Mouse (Mus musculus): ENCODE measurements at regions not wholly inside any gene's neighbourhood (a gene's known extent, or its start where the extent isn't known, plus 50 kb on each side); places are given as distances from the start of the nearest gene placed in this dataset.
"Not testable (repeated sequence)": the region's sequence is repeated elsewhere in the genome, so short reads cannot be mapped to it uniquely, and the experiment has no call there.

DNA sequence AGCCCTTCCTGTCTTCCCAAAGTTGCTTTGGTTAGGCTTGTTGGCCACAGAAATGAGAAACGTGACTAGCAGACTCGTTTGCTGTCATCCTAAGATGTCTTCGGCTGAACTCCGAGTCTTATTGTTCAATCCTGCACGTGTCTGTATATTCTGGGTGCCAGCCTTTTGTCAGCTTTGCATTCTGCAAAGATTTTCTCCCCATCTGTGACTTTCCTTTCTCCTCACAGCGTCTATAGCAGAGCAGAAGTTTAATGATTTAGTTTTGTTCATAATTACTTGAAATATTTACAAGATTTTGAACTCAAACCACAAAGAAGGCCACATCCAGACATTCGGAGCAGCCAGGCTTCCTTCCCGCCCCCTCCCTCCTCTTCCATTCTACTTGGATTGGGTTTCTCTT lies 152.5 kb downstream of the Kif26a start:
- DNase-seq (ENCODE audit: low spot score in 2 of 2): no peak

DNA sequence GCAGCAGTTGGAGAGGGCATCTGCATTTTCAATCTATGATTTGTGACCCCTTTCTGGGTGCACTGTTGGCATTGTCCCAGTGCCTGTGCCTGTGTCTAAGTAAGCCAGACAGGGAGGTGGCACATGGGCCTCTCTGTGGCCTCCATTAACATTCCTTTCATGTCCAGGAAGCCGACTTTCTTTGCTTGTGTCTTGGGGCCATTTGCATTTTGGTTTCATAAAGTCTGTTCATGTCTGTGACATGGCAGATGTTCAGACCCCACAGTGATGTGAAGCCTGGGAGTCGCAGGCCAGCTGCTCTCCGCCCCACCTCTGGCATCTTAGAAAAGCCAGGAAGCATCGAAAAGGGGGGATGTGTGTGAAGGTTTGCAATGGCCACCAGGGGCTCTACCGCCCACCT lies 153.1 kb downstream of the Kif26a start:
- no peak for DNase-seq (ENCODE audit: low spot score in 2 of 2)

DNA sequence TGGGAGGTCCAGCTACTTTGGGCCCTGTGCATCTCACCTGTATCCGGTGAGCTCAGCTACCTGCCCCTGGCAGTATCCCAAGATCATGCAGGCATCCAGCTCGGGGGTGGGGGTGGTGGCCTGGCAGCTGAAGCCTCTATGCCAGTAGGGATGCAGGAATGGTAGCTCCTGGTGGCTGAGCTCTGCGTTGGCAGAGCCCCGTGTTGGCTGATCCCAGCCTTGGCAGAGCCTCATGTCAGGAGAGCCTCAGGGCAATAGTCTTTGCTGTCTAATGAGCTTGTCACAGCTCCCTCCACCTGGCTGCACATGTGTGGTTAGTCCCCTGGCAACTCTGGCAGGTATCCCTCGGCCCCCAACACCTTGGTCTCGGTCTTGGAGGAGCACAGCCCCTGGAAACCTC lies 153.6 kb downstream of the Kif26a start:
- no peak for DNase-seq (ENCODE audit: low spot score in 2 of 2)

DNA sequence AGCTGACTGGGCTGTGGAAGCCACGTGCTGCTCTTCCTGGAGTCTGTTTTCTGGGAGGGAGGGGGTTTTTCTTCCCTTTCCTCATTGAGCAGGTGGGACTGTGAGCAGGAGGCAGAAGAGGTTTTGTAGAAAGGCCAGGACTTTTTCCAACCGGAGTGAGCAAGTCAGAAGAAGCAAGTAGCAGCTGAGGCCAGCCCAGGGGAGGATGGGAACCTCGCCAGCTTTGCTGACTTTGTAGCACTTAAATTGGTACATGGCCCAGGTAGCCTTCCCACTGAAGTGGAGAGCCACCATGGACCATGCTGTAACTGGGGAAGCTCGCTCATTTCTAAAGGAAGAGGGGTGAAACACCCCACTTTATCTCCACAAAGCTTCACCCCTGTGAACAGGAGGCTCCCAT lies 154.1 kb downstream of the Kif26a start:
- DNase-seq (ENCODE audit: low spot score in 2 of 2): no peak

DNA sequence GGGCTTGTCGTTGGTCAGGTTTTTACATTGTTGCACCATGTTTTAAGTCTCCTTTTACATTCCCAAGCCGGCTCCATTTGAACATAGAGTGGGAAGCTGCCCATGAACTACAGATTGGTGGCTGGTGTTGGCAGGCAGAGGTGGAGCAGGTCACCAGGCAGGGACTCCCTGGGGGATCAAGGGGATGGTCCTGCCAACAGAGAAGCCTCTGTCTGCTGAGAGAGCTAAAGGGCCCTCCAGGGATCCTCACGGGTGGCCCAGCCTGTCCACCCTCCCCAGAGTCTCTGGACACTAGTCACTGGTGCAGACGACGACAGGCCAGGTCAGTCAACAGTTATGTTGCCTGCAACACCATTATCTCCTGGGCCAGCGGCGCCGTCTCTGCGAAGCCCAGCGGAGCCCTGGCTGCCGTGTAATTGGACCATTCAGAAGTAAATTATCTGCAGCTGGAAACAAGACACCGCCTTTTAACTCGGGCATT lies 155.4 kb downstream of the Kif26a start:
- DNase-seq (ENCODE audit: low spot score in 2 of 2): no peak

DNA sequence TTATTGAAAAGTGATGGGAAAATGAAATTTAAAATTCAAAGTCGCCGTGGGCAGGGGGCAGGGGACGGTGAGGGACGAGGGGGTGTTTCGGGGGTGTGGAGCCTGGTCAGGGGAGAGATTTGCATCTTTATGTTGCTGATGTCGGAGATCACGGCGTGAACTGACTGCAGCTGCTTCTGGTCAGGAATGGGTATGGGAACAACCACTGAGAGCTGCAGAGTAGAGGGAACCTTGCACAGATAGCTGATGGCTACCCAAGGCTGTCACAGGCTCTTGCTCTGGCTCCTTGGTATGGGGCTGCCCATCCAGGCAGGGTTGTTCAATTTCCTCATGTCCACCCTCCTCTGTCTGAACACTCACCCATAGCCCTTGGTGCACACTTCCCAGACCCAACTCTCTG lies 155.9 kb downstream of the Kif26a start:
- no peak for DNase-seq (ENCODE audit: low spot score in 2 of 2)

DNA sequence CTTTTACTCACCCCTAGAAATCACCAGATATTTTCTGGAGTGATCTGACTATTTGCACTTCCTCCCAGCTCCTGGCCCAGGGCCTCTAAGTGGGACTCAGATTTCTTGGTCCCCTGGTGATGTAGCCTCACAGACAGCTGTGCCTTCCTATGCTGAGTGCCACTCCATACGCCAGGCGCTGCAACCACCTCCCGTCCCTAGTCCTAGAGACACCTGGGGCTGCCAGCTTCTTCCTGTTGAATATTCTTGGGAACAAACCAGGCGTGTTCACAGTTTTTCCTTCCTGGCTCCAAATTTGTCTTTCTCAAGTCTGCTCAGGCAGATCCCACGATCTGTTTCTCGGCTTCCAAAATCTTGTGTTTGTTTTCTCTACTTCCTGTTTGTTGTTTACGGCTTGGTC lies 160.2 kb downstream of the Kif26a start:
- no peak for DNase-seq (ENCODE audit: low spot score in 2 of 2)

DNA sequence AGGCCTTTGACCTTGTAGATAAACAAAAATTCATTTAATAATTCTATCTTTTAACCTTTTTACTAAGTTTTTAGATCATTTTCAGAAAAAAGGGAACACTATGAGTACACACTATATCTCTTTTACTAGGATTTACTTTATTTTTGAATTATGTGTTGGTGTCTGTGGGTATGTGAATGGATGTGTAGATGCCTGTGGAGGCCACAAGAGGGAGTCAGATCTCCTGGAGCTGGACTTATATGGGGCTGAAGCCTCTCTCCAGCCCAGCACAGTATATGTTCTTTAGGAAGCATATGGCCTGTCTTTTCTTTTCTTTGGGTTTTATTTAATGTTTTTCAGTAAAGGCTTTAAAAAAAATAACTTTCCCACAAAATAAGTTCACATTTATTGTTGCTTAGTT lies 162.0 kb downstream of the Kif26a start:
- no peak for DNase-seq (ENCODE audit: low spot score in 2 of 2)

DNA sequence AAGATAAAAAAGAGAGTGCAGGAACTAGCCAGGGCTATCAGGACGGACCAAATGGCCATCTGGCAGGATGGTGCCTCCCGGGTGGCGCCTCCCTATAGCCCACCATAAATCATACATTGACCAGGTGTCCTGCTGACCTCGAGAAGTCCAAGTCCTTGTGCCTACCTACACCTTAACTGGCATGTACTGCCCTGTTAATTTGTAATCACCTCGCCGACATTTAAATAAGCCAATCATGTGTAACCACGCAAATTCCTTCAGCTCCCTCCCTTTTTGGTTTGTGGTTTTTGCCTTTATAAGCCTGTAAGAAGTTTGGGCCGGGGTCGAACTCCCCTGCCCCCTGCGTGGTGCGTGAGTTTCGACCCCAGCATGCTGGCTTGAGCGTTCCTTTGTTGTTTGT lies 163.1 kb downstream of the Kif26a start:
- DNase-seq (ENCODE audit: low spot score in 2 of 2): not testable (repeated sequence)

DNA sequence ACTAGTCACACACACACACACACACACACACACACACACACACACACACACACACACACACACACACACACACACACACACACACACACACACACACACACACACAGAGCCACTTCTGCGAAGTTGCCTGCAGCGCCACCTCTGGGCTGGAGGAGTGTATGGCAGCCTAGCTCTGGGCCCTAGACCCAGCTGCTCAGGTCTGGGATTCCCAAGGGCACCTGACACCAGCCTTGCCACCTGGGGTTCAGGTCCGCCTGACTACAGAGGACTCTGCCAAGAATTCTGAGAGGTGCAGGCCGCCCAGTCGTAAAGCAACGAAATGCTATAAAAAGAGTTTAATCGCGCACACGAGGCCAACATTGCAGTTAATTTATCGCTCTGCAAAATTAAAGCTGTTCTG lies 163.8 kb downstream of the Kif26a start:
- DNase-seq (ENCODE audit: low spot score in 2 of 2): no peak

DNA sequence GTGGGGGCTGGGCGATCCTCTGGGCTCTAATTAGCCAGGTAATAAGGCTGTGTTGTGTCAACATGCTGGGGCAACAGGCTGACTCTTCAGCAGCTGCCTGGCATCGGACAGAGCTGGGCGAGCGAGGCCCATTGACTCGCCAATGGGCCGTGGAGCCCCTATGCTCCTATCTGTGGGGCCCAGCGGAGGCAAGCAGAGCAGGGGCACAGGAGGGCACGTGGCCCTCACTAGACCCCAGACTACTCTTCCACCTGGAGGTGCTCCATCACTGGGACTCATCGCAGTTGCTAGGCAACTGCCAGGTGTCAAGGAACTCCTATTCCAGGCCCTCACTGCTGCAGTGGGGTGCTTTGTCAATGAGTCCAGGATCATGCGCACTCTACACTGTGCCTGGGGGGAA lies 164.7 kb downstream of the Kif26a start:
- no peak for DNase-seq (ENCODE audit: low spot score in 2 of 2)

DNA sequence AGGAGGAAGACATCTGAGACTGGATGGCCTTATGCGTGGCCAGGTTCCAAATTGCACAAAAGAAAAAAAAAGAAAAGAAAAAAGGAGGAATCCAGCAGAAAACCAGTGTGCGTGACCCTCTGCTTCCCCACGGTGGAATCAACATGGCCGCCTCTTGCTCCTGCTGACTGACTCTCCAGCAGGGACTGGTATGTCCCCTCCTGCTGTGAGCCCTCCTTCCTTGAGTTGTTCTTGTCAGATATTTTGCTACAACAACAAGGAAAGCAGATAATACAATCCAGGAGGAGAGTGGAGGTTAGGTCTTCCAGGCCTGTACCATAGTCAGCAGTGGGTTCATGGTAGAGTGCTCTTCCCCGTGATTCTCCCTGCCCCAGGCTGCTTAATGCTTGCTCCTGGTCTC lies 168.8 kb downstream of the Kif26a start:
- no peak for DNase-seq (ENCODE audit: low spot score in 2 of 2)

DNA sequence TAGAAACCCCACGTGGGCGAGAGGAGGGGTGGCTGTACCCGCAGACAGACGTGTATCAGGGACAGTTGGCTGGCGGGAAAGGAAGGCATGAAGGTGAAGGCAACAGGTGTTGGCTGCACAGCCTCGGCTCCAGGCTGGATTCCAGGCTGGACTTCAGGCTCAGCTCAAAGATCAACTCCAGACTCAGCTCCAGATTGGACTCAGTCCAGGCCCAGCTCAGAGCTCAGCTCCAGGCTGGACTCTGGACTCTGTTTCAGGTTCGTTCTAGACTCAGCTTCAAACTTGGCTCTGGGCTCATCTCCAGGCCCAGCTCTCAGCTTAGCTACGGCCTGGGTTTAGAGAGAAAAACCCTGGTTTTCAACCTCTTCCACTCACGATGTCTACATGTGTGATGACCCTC lies 171.2 kb downstream of the Kif26a start:
- no peak for DNase-seq (ENCODE audit: low spot score in 2 of 2)

DNA sequence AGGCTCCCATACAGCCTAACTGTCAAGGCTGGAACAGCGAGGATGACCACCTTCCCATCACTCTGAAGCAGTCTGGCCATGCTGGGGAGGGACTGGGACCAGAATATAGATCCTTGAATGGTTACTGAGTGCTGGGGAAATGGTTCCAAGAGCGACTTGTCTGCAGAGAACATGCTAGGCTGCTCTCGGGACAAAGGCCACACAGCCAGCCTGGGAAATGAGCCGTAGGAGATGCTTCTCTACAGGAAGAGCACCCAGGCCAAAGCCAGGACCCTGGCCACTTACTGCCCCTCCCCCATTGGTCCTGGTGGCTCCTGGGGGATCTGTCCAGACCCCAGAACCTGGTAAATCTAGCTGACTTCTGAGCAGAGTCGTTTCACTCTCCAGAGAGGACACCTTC lies 170.8 kb upstream of the A530016L24Rik start:
- no peak for DNase-seq (ENCODE audit: low spot score in 2 of 2)

DNA sequence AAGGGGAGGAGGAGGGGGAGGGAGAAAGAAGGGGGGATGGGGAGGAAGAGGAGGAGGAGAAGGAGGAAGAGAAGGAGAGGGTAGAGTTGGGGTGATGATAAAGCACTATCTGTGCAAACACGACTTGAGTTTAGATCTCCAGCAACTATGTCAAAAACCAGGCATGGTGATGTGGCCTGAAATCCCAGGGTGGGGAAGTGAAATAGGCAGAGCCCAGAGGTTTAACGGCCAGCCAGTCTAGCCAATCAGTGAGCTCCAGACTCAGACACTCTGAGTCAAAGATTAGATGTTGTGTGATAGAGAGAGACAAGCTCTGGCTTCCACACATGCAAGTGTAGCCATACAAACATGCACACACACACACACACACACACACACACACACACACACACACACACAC lies 167.1 kb upstream of the A530016L24Rik start:
- no peak for DNase-seq (ENCODE audit: low spot score in 2 of 2)

DNA sequence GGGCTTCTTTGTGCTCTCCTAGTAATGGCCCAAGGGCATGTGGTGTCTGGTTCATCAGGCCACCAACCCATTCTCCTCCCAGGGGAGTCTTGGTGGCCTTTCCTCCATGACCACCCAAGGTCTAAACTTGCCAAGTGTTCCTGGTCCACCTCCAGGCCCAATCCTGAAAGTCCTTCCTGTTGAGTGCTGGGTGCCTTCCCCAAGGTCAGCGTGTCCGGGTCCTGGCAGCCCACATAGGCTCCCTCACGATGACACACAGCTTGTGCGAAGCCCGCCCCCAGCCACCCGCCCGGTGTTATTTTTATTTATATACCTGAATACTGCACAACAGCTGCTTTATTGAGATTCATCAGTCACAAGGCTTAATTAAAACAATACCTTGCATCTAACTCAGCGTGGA lies 161.8 kb upstream of the A530016L24Rik start:
- no peak for DNase-seq (ENCODE audit: low spot score in 2 of 2)

DNA sequence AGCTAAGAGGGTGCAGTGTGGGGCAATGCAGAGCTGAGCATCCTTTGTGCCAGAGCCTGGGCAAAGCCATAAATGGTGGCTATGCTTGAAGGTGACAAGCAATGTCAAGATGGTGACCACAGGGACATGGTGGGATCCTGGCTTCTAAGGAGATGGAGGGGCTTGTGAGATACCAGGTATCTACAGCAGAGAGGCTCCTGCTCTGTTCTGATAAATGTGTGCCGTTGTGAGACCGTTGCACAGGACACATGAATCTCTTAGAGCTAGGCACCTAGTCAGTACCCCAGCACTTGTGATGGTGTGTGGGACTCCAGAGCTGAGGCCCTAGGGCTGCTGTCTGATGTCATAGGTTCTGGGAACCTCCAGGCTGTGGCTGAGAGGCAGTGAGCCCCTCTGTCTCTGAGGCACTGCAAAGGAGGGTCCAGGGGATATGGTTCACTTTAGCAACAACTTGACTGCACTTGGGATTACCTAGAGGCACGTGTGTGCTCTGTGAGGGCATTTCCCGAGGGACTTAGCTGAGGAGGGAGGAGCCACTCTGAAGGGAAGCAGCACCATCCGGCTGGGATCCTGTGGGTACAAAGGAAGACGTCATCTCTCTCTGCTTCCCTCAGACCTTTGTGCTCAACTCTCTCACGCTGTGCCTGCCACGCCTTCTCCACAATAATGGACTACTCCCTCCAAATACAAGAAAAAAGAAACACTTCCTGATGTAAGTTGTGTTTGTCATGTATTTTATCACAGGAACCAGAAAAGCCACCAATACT lies 160.3 kb upstream of the A530016L24Rik start:
- DNase-seq (ENCODE audit: low spot score in 2 of 2): no peak

DNA sequence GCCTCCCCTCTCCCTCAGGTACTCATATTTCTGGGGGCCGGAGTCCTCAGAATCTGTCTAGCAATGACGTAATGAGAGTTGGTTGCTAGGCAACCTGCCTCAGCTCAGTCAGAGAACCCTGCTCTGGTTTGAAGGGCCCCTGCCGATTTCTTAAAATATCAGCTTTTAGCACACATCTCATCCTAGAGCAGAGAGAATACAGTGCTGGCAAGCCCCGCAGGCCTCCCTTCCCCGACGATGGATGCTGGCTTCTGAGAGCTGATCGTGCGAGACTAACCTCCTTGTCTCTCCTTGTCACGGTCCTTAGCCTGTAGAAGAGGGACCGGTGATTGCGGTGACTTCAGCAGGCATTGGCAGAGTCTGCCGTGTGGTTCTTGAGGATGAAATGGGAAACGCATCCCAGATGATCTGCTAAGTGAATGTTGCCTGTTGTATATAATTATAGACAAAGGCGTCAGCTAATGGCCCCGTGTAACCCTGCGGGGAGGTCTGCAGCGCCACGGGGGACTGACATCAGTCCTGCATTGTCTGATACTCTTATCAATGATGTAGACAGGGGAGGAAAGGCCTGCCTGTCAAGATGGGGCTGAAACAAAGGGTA lies 159.4 kb upstream of the A530016L24Rik start:
- no peak for DNase-seq (ENCODE audit: low spot score in 2 of 2)

DNA sequence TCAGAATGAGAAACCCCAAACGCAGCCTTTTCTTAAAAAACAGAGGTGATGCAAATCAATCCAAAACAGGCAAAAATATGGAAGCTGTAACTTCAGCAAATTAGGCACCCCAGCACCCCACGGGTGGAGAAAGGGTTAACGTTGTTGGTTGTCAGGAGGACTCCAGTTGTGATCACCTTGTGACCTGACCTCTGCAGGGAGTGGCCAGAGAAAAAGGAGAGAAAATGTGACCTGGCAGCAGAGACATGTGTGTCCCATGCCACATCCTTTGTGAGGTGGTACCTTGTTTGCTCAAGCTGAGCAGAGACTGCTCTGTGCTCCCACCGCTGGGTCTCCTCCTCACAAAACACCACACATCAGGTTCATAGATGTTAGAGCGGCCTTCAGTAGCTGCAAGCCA lies 158.7 kb upstream of the A530016L24Rik start:
- no peak for DNase-seq (ENCODE audit: low spot score in 2 of 2)

DNA sequence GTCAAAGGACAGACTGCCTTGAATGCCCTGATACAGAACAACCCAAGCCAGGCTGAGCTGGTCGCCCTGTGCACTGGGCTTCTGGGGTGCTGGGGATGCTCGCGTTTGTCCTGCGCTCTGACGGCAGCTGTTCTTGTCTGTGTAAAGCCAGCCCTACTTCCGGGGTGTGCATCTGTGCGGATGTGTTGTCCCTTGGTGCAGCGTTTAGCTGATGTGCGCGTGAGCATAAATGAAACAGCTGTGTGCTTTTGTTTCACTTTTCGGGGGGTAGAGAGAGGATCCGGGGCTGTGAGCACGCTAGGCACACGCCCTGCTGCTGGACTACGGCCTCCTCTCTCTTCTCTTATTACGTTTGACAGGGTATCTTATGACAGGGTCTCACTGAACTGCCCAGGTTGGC lies 158.2 kb upstream of the A530016L24Rik start:
- no peak for DNase-seq (ENCODE audit: low spot score in 2 of 2)

DNA sequence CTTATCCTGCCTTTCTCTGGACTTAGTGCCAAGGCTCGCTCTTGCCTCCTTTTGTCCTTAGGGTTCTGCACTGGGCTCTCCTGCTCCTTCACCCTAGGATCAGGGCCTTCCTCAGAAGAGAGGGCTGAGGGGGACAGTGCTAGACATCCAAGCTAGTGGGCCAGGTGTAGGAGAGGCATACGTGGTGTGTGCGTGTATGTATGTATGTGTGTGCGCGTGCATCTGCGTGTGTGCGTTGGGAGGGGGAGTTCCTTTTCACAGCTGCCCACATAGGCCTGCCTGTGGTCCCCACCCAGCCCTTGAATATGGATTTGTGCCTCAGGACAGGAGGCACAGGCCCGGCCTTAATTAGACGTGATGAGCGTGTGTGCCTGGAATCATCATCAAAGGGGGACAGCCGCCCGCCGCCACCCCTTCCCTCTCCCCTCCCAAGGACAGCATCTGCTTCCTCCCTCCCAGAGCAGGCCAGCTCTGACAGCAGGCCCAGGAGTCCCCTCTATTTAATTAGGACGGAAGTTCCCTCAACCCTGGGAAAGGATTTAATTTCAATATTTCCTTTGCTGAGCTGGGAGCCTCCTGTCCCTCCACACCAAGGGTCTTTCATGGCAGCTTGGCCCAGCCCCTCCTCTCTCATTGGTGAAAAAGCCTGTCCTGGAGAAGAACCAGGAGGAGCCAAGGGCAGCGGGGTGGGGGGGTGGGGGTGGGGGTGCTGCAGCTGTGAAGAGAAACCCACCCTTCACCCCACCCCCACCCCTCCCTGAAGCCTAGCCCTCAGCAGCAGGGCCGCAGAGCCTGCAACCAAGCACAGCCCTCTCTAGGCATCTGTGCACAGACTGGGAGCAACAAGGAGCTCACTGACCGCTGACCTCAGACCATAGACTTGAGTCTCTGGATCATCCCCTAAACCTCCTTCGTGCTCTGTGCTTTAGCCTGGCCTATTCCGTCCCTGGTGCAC lies 155.8 kb upstream of the A530016L24Rik start:
- no peak for DNase-seq (ENCODE audit: low spot score in 2 of 2)

DNA sequence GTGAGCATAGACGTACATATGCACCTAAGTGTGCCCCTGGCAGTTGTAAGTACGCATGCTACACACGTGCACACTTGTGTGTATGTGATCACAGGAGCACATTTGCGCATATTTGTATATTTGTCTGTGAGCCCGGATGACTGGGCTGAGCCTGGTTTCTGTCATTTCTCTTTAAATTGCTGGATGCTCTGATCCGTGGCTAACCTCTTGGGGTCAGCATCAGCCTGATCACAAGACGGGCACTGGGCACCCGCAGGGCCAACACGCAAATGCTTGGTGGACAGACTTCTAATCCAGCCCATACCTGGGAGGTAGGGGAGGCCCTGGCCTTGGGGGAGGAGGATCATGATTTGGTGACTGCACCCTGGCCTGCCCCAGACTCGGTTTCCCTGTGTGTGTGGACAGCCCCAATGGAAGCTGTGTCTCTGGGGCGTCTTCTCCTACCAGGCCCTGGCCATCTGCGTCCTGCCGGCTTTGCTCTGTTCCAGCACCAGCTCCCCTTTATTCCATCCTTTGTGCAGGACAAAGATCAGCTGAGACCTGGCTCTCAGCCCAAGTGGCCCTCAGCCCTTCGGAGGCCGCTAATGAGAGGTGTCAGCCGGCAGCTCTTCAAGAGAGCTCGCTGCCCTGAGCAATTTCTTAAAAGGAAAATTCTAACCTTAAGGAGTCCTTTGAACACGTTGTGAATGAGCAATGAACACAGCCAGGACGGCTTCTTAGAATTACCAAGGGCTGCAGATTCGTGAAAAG lies 155.0 kb upstream of the A530016L24Rik start:
- DNase-seq (ENCODE audit: low spot score in 2 of 2): no peak
